Mouse (Mus musculus) MEL (cell line): ENCODE results near the gene Tshb. TPM values are rescaled to one million over a fixed set of nuclear protein-coding genes. Genes with fewer than 3 reads are reported as not detected.

Experiments
- DNase-seq: peaks from one replicate; pipeline ENCODE4 v3.0.0; 2011; ENCODE audit warnings: low read depth, low spot score
- H3K27ac ChIP-seq: 2 replicates; pipeline ENCODE4 v1.5.1; 2012; ENCODE audit warnings: low read depth, mild to moderate bottlenecking, control low read depth, low read length, moderate library complexity; ENCODE audit not compliant: control insufficient read depth
- H3K27me3 ChIP-seq, 2 experiments: fragments of 150-350 bp in 1 of 2; sonication (generic) in 1 of 2; 2 replicates each; pipeline ENCODE4 v1.6.1; 2012; ENCODE audit warnings: low read length in 2 of 2, mild to moderate bottlenecking in 2 of 2, improper control_type of control experiment in 1 of 2, moderate library complexity in 1 of 2; ENCODE audit not compliant: insufficient read depth in 2 of 2, control insufficient read depth in 1 of 2
- H3K36me3 ChIP-seq, 2 experiments: 2 replicates each; pipeline ENCODE4 v1.6.1; 2012 to 2014; ENCODE audit warnings: low read length in 2 of 2, improper control_type of control experiment in 1 of 2, inconsistent platforms in 1 of 2, mild to moderate bottlenecking in 1 of 2; ENCODE audit not compliant: insufficient read depth in 2 of 2, control insufficient read depth in 1 of 2
- H3K4me1 ChIP-seq, 2 experiments: fragments of 150-350 bp in 1 of 2; sonication (generic) in 1 of 2; 2 replicates each; pipeline ENCODE4 v1.6.1; 2012; ENCODE audit warnings: low read length in 2 of 2, improper control_type of control experiment in 1 of 2, mild to moderate bottlenecking in 1 of 2; ENCODE audit not compliant: insufficient read depth in 2 of 2, control insufficient read depth in 1 of 2
- H3K4me3 ChIP-seq, 2 experiments: fragments of 150-350 bp in 1 of 2; sonication (generic) in 1 of 2; 2 replicates each; pipeline ENCODE4 v1.5.1; 2012; ENCODE audit warnings: low read depth in 2 of 2, low read length in 2 of 2, mild to moderate bottlenecking in 2 of 2, moderate library complexity in 2 of 2, control low read depth in 1 of 2, improper control_type of control experiment in 1 of 2; ENCODE audit not compliant: control insufficient read depth in 1 of 2, insufficient read depth in 1 of 2
- H3K79me2 ChIP-seq: 2 replicates; pipeline ENCODE4 v1.6.1; 2012; ENCODE audit warnings: mild to moderate bottlenecking, low read length, moderate library complexity; ENCODE audit not compliant: control insufficient read depth, poor library complexity, insufficient read depth
- H3K9ac ChIP-seq: 2 replicates; pipeline ENCODE4 v1.6.1; 2012; ENCODE audit warnings: low read depth, mild to moderate bottlenecking, control low read depth, low read length, moderate library complexity; ENCODE audit not compliant: control insufficient read depth, poor library complexity, severe bottlenecking
- H3K9me3 ChIP-seq: fragments of 150-350 bp; sonication (generic); replicated peaks from 2 replicates; pipeline ENCODE4 v1.6.1; 2012; ENCODE audit warnings: mild to moderate bottlenecking, low read length, improper control_type of control experiment, moderate library complexity; ENCODE audit not compliant: insufficient read depth
- CHD1 ChIP-seq: IDR thresholded peaks from 2 replicates; pipeline ENCODE4 v1.6.1; 2012; ENCODE audit warnings: low read depth, mild to moderate bottlenecking, inconsistent platforms, low read length, improper control_type of control experiment
- CHD2 ChIP-seq: IDR thresholded peaks from 2 replicates; pipeline ENCODE4 v1.6.1; 2011; ENCODE audit warnings: low read length, improper control_type of control experiment
- CTCF ChIP-seq, 3 experiments: IDR thresholded peaks in 2 of 3; conservative IDR thresholded peaks in 1 of 3; 2 replicates each; pipeline ENCODE4 v1.5.1; 2011 to 2012; ENCODE audit warnings: low read length in 3 of 3, low read depth in 2 of 3, mild to moderate bottlenecking in 2 of 3, improper control_type of control experiment in 1 of 3, inconsistent platforms in 1 of 3, mixed read lengths in 1 of 3, moderate library complexity in 1 of 3; ENCODE audit not compliant: control insufficient read depth in 1 of 3, insufficient read depth in 1 of 3, poor library complexity in 1 of 3, severe bottlenecking in 1 of 3
- EP300 ChIP-seq, 2 experiments: IDR thresholded peaks; 2 replicates each; pipeline ENCODE4 v1.6.1; 2011; ENCODE audit warnings: improper control_type of control experiment in 2 of 2, low read length in 2 of 2, low read depth in 1 of 2, mild to moderate bottlenecking in 1 of 2
- ETS1 ChIP-seq: IDR thresholded peaks from 2 replicates; pipeline ENCODE4 v1.6.1; 2012; ENCODE audit warnings: low read depth, mild to moderate bottlenecking, inconsistent platforms, low read length, improper control_type of control experiment, moderate library complexity
- GATA1 ChIP-seq: IDR thresholded peaks from 2 replicates; pipeline ENCODE4 v1.6.1; 2011; ENCODE audit warnings: low read depth, low read length, improper control_type of control experiment
- HCFC1 ChIP-seq: IDR thresholded peaks from 2 replicates; pipeline ENCODE4 v1.6.1; 2012; ENCODE audit warnings: low read depth, mild to moderate bottlenecking, inconsistent platforms, low read length, improper control_type of control experiment, moderate library complexity
- JUND ChIP-seq: IDR thresholded peaks from 2 replicates; pipeline ENCODE4 v1.6.1; 2011; ENCODE audit warnings: low read depth, mild to moderate bottlenecking, improper control_type of control experiment, low read length
- KAT2A ChIP-seq: conservative IDR thresholded peaks from 2 replicates; pipeline ENCODE4 v1.6.1; 2012; ENCODE audit warnings: low read depth, low read length, improper control_type of control experiment, inconsistent platforms
- MAFK ChIP-seq: IDR thresholded peaks from 2 replicates; pipeline ENCODE4 v1.6.1; 2011; ENCODE audit warnings: low read depth, mild to moderate bottlenecking, low read length, improper control_type of control experiment, borderline replicate concordance
- MAZ ChIP-seq: IDR thresholded peaks from 2 replicates; pipeline ENCODE4 v1.6.1; 2012; ENCODE audit warnings: low read depth, mild to moderate bottlenecking, inconsistent platforms, low read length, improper control_type of control experiment
- NELFE ChIP-seq: IDR thresholded peaks from 2 replicates; pipeline ENCODE4 v1.6.1; 2011; ENCODE audit warnings: low read depth, low read length, improper control_type of control experiment
- NRF1 ChIP-seq: IDR thresholded peaks from 2 replicates; pipeline ENCODE4 v1.6.1; 2014; ENCODE audit warnings: low read depth, mild to moderate bottlenecking, inconsistent platforms, low read length, improper control_type of control experiment, moderate library complexity; ENCODE audit not compliant: poor library complexity, insufficient read depth, severe bottlenecking
- POLR2AphosphoS2 ChIP-seq: IDR thresholded peaks from 2 replicates; pipeline ENCODE4 v1.6.1; 2011; ENCODE audit warnings: low read length, improper control_type of control experiment
- RAD21 ChIP-seq: IDR thresholded peaks from 2 replicates; pipeline ENCODE4 v1.6.1; 2011; ENCODE audit warnings: mild to moderate bottlenecking, low read depth, low read length, improper control_type of control experiment
- SMC3 ChIP-seq: IDR thresholded peaks from 2 replicates; pipeline ENCODE4 v1.6.1; 2011; ENCODE audit warnings: low read depth, low read length, improper control_type of control experiment
- UBTF ChIP-seq: IDR thresholded peaks from 2 replicates; pipeline ENCODE4 v1.6.1; 2012; ENCODE audit warnings: low read depth, mild to moderate bottlenecking, inconsistent platforms, low read length, improper control_type of control experiment, moderate library complexity, borderline replicate concordance; ENCODE audit not compliant: insufficient read depth
- ZC3H11A ChIP-seq: IDR thresholded peaks from 2 replicates; pipeline ENCODE4 v1.6.1; 2012; ENCODE audit warnings: low read depth, mild to moderate bottlenecking, inconsistent platforms, low read length, improper control_type of control experiment
- ZKSCAN1 ChIP-seq: IDR thresholded peaks from 2 replicates; pipeline ENCODE4 v1.6.1; 2012; ENCODE audit warnings: low read depth, mild to moderate bottlenecking, inconsistent platforms, low read length, improper control_type of control experiment, moderate library complexity
- ZNF384 ChIP-seq: IDR thresholded peaks from 2 replicates; pipeline ENCODE4 v1.6.1; 2012; ENCODE audit warnings: low read depth, mild to moderate bottlenecking, inconsistent platforms, low read length, improper control_type of control experiment
- polyA plus RNA-seq, 2 experiments: library from polyadenylated mRNA; stranded (reverse) in 1 of 2; unstranded in 1 of 2; fragments of >175 nt in 1 of 2; fragments of >200 nt in 1 of 2; gene quantifications; 2 replicates each; pipeline versions ENCODE4 v1.2.1 to v1.2.4; 2012; ENCODE audit warnings: low replicate concordance in 2 of 2, low read depth in 1 of 2; ENCODE audit not compliant: insufficient read length in 2 of 2, insufficient read depth in 1 of 2, missing spikeins in 1 of 2
- total RNA-seq: library from RNA; depleted of rRNA; stranded (reverse); fragments of 300-350 nt; gene quantifications from 2 replicates; pipeline ENCODE4 v1.2.3, GENCODE M21; 2012; rRNA removed

Gene Tshb
- not detected in 2 replicates for total RNA-seq
- not detected for polyA plus RNA-seq

DNA sequence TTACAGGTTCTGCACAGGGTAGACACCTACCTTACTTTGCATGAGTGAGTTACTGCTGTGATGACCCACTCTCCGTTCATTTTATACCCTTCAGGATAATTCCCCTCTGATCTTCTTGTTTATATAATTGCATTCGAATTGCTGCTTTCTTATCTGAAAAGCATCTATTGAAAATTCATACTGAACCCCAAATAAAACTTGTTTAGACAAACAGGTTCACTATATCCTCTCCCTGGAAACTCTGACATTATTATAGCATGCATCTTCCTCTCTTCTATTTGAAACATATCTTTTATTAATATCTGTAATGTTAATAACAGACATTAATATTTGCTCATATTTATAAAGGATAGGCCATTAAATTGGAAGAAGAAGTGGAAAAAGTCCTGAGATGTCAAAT, at the start of gene Tshb:
Tshb (minus strand) TSS at position 101 of the 400 bp plus-strand sequence.
- H3K4me1 ChIP-seq, result no peaks in the 10 kb centered on the region
- H3K79me2 ChIP-seq, result no peaks in the 10 kb centered on the region
- no peak for DNase-seq
- H3K27me3 ChIP-seq, result no peaks in the 10 kb centered on the region; a peak in 1 of 4 replicates
- no peaks in the 10 kb centered on the region for H3K9me3 ChIP-seq
- no peak within 1 kb of the TSS for H3K27ac ChIP-seq
- no peak for TF ChIP-seq ETS1
- no peak for TF ChIP-seq CTCF (IDR thresholded peaks at IDR 0.05 in 2 of 3, conservative IDR thresholded peaks at IDR 0.05 in 1 of 3; ENCODE audit: control insufficient read depth in 1 of 3, insufficient read depth in 1 of 3, low read depth in 2 of 3, low read length in 3 of 3, poor library complexity in 1 of 3, severe bottlenecking in 1 of 3)
- TF ChIP-seq CHD1, result no peak
- no peak for TF ChIP-seq NRF1
- no peak for TF ChIP-seq UBTF
- TF ChIP-seq CHD2, result no peak
- no peak for TF ChIP-seq MAFK
- TF ChIP-seq MAZ, result no peak
- no peak for TF ChIP-seq POLR2AphosphoS2
- H3K9ac ChIP-seq, result no peak within 1 kb of the TSS
- no peaks in the 10 kb centered on the region for H3K36me3 ChIP-seq
- H3K4me3 ChIP-seq, result no peak within 1 kb of the TSS

DNA sequence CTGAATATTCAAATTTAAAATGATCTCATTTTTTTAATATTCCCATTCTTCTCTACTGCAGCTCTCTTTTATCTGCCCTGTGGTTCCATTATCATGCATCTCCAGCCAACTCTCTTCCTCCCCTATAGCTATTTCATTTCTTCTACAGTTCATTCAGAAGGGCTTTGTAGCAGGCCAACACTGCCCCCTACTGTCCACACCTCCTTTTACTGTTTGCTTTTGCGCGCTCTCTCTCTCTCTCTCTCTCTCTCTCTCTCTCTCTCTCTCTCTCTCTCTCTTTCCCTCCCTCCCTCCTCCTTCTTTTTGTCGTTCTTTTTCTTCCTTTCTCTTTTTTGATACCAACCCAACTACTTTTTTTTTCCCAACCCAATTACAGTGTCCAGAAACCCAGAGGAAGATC, 21.4 kb upstream of the Tshb start:
- Histone ChIP-seq H3K4me1 (no peaks in the 10 kb centered on the region), H3K79me2 (no peaks in the 10 kb centered on the region), H3K36me3 (no peaks in the 10 kb centered on the region), H3K9ac (no peak overlapping the region), H3K4me3 (no peak overlapping the region), H3K27ac (no peak overlapping the region), H3K9me3 (no peaks in the 10 kb centered on the region), H3K27me3 (no peaks in the 10 kb centered on the region)
- TF ChIP-seq JUND (peak; percentile 93), KAT2A (no peak), SMC3 (peak; percentile 75), EP300 (IDR thresholded peaks at IDR 0.05; ENCODE audit: low read depth in 1 of 2, low read length in 2 of 2) (0 out of 4 replicates have a peak, but pooled peaks have one; percentile 11 to 23), GATA1 (peak; percentile 60), MAFK (no peak), HCFC1 (no peak), ZKSCAN1 (no peak), NELFE (no peak), ZNF384 (peak; percentile 31; the same call in 1 of the 2 replicates), CTCF (IDR thresholded peaks at IDR 0.05 in 2 of 3, conservative IDR thresholded peaks at IDR 0.05 in 1 of 3; ENCODE audit: control insufficient read depth in 1 of 3, insufficient read depth in 1 of 3, low read depth in 2 of 3, low read length in 3 of 3, poor library complexity in 1 of 3, severe bottlenecking in 1 of 3) (peak; percentile 50 to 77 (median 74)), RAD21 (peak; percentile 81), ZC3H11A (peak; percentile 70)
- peak; percentile 74 for DNase-seq
